Mouse (Mus musculus) 416B (cell line): ENCODE results near the gene Etv5.

ENCODE experiments used
- DNase-seq: peaks from one replicate; pipeline ENCODE4 v3.0.0; 2011; ENCODE audit warnings: low read depth

The Etv5 gene

DNA sequence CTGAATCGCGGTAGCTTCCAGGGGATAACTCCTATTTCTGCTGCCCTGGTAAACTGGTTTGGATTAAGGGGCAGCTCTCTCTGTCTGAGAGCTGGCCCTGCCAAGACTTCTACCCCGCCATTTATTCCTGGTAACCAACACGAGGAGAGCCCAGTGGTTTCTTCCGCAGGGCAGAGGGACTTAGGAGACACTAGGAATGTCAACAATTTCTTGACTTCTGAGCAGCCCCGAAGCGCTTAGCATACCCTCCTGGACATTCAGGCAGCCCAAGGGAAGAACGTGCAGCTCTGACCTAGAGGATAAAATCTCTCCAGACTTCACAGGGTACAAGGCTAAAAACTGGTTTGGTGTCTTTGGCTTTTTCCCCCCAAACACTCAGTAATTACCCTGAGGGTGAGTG, 10.1 kb downstream of the Etv5 start:
- DNase-seq, result no peak

GRCm38 (mm10) chr16:22428853-22429341, 10.6 kb downstream of the Etv5 start:
- peak; percentile 38 for DNase-seq

DNA sequence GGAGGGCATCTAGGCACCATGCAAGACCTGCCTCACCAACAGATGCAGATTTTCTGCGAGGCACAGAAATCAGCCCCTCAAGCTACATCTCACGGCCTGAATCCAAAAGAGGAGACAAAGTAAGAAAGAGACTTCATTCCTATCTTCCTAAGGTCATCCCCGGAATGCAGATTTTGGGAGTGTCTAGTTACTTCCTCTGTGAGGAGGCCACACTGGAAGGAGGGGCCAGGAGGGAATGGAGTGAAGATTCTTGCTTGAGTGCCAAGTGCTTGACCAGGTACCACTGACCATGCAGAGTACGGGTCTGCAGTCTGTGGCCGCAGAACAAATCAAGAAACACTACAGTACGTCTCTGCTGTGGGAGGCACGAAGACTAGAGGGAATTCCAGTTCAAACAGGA, 12.7 kb downstream of the Etv5 start:
- DNase-seq, result no peak

GRCm38 (mm10) chr16:22422256-22422655, 17.3 kb downstream of the Etv5 start:
- no peak for DNase-seq

DNA sequence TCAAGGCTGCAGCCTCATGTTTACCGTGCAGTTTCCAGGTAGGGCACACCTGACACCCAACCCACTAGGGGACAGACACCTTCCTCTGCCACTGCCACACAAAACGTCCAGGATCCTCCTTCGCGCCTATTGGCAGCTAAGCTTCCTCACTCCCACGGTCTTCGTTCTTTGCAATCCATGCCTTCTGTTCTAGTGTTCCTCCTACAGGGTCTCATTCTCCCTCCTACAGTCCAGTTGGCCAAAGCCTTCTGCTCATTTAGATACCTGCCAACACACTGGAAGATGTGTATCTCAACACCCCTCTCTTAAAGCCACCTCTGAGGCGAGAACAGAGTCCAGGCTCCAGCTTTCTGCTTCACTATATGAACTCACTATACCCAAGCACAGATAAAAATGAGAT, 21.6 kb downstream of the Etv5 start:
- DNase-seq, result no peak

DNA sequence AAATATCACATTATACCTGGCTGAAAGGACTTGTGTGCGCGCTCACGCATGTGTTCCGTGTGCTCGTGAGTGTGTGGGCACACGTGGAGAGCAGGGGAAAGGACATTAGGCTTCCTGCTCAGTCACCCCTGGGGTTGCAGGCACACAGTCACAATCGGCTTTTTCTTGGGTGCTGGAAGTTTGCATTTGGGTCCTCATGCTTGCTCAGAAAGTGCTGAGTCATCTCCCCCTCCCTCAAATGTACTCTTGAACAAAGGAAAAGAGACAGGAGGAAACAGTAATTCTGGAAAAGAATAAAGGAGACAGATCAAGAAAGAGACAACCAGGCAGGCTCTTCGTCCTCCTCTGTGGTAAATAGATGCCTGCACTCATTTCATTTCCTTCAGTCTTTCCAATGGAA, 22.5 kb downstream of the Etv5 start:
- no peak for DNase-seq

DNA sequence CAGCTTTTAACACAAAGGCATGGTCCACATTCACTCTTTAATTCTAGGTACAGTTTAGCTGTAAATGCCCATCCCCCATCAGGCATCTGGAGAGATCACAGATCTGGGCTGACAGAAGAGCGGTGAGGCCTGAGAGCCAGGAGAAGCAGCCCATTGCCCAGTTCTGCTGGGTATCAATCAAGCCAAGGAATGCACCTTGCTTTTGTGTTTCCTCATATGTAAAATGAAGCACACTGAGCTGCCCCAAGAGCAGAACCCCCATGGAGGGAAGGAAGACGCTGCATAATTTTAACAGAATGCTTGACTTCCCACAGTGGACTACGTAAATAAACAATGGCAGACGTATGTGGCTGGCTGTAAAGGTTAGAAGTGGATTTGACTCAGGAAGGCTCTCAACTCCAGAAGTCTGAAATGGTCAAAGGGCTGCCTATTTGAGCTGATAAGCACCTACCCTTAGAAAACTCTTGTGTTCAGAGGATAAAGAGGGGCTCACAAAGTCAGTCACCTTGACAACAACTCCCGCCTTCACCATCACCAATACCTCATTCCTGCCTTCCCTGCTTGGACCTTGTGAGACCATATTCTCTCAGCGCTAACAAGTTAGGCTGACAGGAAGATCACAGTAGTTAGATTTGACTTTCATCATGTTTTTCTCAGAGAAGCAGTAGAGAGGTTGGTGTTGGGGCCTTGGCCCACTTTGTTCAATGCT, 23.2 kb downstream of the Etv5 start:
- no peak for DNase-seq

DNA sequence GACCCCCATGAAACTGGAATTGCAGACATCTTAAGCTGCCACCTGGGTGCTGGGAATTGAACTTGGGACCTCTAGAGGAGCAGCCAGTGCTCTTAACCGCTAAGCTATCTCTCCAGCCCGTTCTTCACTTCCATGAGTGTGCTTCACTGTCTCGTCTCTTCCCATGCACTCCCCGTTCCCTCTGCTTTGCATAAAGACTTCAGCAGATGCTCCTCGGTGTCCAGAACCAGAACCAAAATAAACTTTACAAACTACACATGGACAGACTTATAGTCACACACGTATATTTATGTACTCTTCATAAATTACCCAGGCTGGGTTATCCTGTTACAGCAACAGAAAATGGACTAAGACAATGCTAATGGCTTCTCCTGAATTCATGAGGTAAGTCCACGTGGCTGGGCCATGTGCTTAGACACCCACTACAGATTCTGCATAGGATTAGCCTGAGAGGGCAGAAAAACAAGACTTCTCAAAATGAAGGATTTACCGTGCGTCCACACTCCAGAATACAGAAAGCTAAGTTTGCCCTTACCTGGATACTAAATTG, 25.2 kb downstream of the Etv5 start:
- no peak for DNase-seq

GRCm38 (mm10) chr16:22412459-22413229, 26.9 kb downstream of the Etv5 start:
- no peak for DNase-seq

- no peak for DNase-seq
Measured at GRCm38 (mm10) chr16:22411764-22412163, 27.8 kb downstream of the Etv5 start.

DNA sequence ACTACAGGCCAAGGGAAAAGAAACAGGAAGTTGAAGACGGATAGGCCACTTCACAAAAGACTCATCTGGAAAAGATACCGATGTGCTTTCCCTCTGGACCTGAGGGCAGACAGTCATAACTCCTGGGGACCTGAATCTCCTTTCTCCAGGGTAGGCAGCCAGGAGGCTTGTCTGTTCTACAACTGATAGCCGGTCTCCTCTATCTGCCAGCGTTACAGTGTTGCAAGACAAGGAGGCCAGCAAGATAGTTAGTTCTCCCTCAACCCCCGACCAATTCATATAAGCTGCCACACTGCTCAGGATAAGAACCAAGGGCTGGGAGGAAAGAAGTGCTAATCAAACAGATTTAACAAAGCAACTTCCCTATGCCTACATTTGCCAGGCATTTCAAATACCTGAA, 29.5 kb downstream of the Etv5 start:
- no peak for DNase-seq

DNA sequence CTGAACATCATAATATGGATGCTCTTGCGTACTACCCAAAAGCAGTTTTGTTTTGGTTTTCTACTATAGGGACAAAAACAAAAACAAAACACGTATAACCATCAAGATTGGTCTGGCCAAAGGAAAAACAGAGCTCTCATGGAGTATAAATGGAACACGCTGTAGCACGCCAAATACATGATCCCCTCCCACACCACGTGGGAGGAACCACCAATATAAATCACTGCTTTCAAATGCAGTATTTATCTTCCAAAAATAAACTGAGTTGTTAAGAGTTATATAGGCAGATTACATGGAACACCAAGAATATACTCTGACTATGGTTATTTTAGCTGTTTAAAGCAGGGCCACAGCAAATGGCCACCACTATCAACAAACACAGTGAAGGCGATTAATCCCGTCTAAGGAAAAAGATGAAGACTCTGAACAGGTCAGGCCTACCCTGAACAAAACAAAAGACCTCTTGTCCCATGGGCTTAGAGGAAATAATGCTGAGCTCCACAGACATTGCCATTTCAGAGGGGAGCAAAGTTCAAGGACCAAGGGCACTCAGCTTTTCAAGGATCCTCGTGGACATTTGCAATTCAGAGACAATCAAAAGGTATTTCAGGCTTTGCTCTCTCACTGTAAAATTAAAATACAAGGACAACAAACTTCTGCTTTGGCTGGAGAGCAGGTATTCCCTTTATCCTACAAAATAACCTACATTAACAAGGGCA, 30.7 kb downstream of the Etv5 start:
- no peak for DNase-seq

DNA sequence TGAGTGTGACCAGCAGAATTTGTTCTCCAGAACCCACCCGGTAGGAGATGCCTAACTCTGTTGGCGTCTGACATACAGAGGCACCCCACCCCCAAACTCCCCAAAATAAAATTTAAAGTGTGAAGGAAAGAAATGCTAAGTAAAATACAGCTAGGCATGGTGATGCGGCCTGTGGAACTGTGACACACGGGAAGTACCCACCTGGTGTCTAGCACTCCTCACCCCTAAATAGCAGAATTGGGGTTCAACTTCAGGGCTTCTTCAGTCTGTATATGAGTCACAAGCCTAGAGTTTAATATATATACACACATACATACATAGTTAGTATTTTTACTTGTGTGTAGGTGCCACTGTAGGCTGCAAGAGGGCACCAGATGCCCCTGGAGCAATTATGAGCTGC, 32.8 kb downstream of the Etv5 start:
- no peak for DNase-seq

DNA sequence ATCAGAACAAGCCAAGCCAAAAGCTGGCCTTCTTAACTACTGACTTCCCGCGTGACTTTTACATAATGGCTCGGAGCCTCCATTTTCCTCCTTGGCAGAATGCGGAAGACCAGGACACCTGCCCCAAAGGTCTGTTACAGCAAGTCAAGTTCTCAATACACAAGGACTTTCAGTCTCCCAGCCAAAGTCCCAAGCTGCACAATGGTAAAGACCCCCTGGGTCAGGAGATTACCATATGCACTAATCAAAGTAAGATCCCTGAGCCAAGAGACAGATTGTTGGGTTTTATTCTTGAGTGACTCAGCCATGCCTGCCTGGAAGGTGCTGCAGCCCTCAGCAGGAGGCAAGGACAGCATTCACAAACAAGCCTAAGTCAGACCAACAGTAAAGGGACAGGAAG, 33.5 kb downstream of the Etv5 start:
- no peak for DNase-seq

GRCm38 (mm10) chr16:22405492-22405891, 34.0 kb downstream of the Etv5 start:
- no peak for DNase-seq

- no peak for DNase-seq
Measured at GRCm38 (mm10) chr16:22403715-22404114, 35.8 kb downstream of the Etv5 start.

DNA sequence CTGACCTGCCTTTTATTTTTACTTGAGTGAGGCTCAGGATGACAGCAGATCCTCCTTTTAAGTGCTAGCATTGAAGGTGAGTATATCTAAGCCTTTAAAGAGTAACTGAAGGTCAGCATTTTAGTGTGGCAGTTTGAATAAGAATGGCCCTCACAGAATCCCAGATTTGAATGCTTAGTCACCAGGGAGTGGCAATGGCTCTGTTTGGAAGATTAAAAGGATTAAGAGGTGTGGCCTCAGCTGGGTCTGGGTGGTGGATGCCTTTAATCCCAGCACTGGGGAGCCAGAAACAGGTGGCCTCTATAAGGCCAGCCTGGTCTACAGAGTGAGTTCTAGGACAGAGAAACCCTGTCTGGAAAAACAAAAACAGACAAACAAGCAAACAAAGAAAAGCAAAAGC, 36.9 kb downstream of the Etv5 start:
- no peak for DNase-seq

GRCm38 (mm10) chr16:22400226-22400625, 39.3 kb downstream of the Etv5 start:
- DNase-seq, result no peak

GRCm38 (mm10) chr16:22398784-22399453, 40.6 kb downstream of the Etv5 start:
- peak; percentile 62 for DNase-seq

GRCm38 (mm10) chr16:22398354-22398753, 41.2 kb downstream of the Etv5 start:
- no peak for DNase-seq

DNA sequence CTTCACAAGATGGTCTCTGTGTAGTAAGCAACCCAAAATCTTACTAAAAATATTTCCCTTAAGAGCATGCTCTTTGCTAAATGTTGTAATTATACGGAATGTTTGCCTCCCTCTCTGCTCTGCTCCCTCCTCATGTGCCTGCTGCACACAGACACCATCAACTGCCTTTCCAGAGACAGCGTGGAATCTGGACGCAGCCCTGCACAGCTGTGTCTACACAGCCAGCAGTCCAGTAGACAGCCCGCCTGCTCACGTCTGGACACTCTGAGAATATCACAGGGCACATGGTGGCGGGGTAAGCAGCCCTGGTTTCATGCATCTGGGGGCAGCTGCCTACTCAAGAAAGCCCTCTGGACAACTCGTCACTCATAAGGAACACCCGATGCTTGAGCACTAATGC, 43.1 kb downstream of the Etv5 start:
- DNase-seq, result no peak
